Mouse (Mus musculus): ENCODE data around the gene Tmed2. TPM values are rescaled to one million over a fixed set of nuclear protein-coding genes. Genes with fewer than 3 reads are reported as not detected.
"Not testable (repeated sequence)": the region's sequence is repeated elsewhere in the genome, so short reads cannot be mapped to it uniquely, and the experiment has no call there.

Tmed2 gene
- total and polyA plus RNA-seq, 2 experiments from 2014 or later: 331 to 404 TPM

DNA sequence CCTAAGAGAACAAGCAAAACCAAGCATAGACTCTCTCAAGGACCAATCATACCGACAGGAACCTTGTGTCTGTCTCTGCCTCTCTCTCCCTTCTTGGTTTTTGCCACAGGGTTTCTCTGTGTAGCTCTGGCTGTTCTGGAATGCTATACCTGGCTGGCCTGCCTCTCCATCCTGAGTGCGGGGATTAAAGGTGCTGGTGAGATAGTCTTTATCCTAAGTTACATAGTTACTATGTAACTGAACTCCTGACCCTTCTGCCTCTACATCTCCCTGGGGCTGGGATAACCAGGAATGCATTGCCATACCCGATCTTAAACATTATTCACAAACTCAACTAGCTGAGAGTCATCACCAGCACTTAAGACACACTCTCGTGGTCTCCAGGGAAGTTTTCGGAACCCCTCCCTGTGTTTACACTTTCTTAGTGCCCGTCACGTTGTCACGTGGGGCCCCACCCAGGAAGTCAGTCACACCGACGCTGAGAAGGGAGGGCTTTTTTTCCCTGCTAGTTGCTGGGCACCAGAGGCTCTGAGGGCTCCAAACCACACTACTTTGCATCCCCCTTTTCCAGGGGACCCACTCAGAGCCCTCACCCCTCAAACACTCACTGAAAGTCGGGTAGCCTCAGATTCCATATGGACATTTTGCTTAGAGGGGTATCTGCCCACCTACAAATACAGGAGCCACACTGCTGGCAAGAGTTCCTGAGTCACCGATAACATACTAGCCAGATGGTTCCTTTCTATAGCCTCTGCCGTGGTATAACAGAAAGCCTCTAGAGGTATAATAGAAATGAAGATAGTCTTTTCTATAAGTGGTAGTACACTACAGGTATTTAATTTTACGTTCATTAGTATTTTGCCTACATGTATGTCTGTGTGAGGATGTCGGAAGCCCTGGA is 43.6 kb upstream of the Tmed2 start:
- H3K36me3 ChIP-seq (replicated peaks; ENCODE audit: control insufficient read depth, insufficient read depth, low read length): peaks cover 46% of the 10 kb centered on the region

DNA sequence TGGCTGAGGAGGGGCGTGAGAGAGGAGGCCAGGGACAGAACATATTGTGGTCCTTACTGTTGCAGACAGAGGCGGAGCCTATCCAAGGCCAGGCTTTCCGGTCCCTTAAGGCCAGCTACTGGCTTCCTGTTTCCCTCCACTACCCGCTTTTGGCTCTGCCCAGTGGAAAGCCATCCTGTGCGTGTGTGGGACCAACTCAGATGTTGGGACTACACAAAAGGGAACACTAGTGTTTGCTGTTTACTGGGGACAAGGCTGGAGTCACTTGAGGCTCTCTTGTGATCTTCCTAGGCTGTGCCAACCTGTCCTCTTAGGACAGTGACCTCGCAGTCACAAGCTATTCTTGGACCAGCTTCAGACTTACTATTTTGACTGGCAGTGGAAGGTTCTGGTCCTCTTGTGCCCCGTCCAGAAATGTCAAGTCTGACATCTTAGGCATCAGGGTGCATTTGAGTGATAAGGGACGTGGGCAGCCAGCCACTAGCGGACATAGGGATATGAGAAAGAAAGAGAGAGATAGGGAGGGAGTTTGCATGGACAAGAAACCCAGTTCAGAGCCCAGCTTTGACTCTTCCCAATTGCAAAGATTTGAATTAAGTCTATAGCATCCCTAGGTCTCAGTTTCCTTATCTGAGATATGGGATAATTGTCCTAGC is 42.1 kb upstream of the Tmed2 start:
- Histone ChIP-seq H3K9me3 (replicated peaks; ENCODE audit: control insufficient read depth, low read length) (no peaks in the 10 kb centered on the region), H3K4me1 (ENCODE audit: control insufficient read depth, insufficient read depth) (peaks cover 9% of the 10 kb centered on the region), H3K4me3 (ENCODE audit: low read depth, low read length) (no peak overlapping the region), H3K9ac (replicated peaks; ENCODE audit: low read depth, low read length) (no peak overlapping the region), H3K4me2 (ENCODE audit: low read depth, low read length) (no peak overlapping the region), H3K36me3 (replicated peaks; ENCODE audit: control insufficient read depth, insufficient read depth, low read length) (peaks cover 46% of the 10 kb centered on the region), H3K27me3 (ENCODE audit: control insufficient read depth, insufficient read depth, low read length) (no peaks in the 10 kb centered on the region), H3K27ac (ENCODE audit: low read depth) (peak overlapping the region; percentile 70)
- ATAC-seq (ENCODE audit: insufficient read depth, low read depth) (peak; percentile 82), DNase-seq (ENCODE audit: low spot score) (peak; percentile 80)
- TF ChIP-seq EP300 (IDR thresholded peaks at IDR 0.05; ENCODE audit: low read depth): peak; percentile 31; the same call in 1 of the 2 replicates
- no peak for TF ChIP-seq CTCF (IDR thresholded peaks at IDR 0.05; ENCODE audit: low read depth)
- WGBS: 14% methylated on average over 9 of the region's 9 CpGs

More for the DNA sequence above, 43.6 kb upstream of the Tmed2 start:
- TF ChIP-seq EP300 (IDR thresholded peaks at IDR 0.05; ENCODE audit: low read depth) (no peak), CTCF (IDR thresholded peaks at IDR 0.05; ENCODE audit: low read depth) (no peak)
- Histone ChIP-seq H3K4me3 (ENCODE audit: low read depth, low read length) (no peak overlapping the region), H3K27ac (ENCODE audit: low read depth) (peak overlapping the region; percentile 70; the same call in 1 of the 2 replicates), H3K9me3 (replicated peaks; ENCODE audit: control insufficient read depth, low read length) (no peaks in the 10 kb centered on the region), H3K9ac (replicated peaks; ENCODE audit: low read depth, low read length) (no peak overlapping the region), H3K4me2 (ENCODE audit: low read depth, low read length) (no peak overlapping the region), H3K4me1 (ENCODE audit: control insufficient read depth, insufficient read depth) (peaks cover 9% of the 10 kb centered on the region), H3K27me3 (ENCODE audit: control insufficient read depth, insufficient read depth, low read length) (no peaks in the 10 kb centered on the region)
- WGBS: 74% methylated on average over 15 of the region's 15 CpGs
- DNase-seq (ENCODE audit: low spot score) (no peak), ATAC-seq (ENCODE audit: insufficient read depth, low read depth) (no peak)

DNA sequence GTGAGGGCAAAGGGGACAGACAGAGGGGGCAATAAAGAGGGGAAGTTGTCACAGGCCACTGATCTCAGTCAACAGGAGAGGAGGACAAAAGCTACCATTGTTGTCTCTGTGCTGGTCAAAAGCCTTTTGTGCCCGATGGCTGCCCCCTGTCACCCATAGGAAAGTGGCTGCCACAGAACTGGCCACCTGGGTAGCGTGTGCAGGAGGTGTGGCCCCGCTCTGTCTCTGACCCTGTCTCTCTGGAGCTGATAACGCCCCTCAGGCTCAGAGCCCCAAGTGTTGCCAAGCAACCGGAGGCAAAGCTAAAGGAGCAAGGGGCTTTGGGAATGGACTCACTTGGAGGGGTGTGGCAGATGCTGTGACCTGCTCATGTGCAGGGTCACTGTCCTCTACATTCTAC is 41.5 kb upstream of the Tmed2 start:
- no peak overlapping the region for H3K9ac ChIP-seq (replicated peaks; ENCODE audit: low read depth, low read length)
- no peak overlapping the region for H3K4me2 ChIP-seq (ENCODE audit: low read depth, low read length)
- ATAC-seq (ENCODE audit: insufficient read depth, low read depth): no peak
- no peak for DNase-seq (ENCODE audit: low spot score)
- H3K4me3 ChIP-seq (ENCODE audit: low read depth, low read length): no peak overlapping the region
- TF ChIP-seq EP300 (IDR thresholded peaks at IDR 0.05; ENCODE audit: low read depth) (no peak), CTCF (IDR thresholded peaks at IDR 0.05; ENCODE audit: low read depth) (no peak)
- 41% methylated on average over 5 of the region's 5 CpGs for WGBS
- H3K9me3 ChIP-seq (replicated peaks; ENCODE audit: control insufficient read depth, low read length): no peaks in the 10 kb centered on the region
- H3K4me1 ChIP-seq (ENCODE audit: control insufficient read depth, insufficient read depth): peaks cover 9% of the 10 kb centered on the region
- H3K27ac ChIP-seq (ENCODE audit: low read depth): peak overlapping the region; percentile 70
- H3K36me3 ChIP-seq (replicated peaks; ENCODE audit: control insufficient read depth, insufficient read depth, low read length): peaks cover 47% of the 10 kb centered on the region
- no peaks in the 10 kb centered on the region for H3K27me3 ChIP-seq (ENCODE audit: control insufficient read depth, insufficient read depth, low read length)

DNA sequence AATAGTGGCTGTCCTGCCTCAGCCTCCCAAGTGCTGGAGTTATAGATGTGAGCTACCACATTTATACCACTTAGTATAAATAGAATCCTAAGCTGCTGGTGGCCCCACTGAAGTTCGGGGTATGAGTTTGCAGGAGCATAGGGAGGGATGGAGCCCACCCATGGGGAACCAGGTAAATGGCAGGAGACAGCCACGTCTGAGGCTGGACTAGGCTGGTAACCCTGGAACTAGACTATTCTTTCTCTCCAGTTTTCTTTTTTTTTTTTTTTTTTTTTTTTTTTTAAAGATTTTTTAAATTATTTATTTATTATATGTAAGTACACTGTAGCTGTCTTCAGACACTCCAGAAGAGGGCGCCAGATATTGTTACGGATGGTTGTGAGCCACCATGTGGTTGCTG is 40.5 kb upstream of the Tmed2 start:
- not testable (repeated sequence) for H3K4me1 ChIP-seq (ENCODE audit: control insufficient read depth, insufficient read depth); H3K27me3 ChIP-seq (ENCODE audit: control insufficient read depth, insufficient read depth, low read length); H3K4me2 ChIP-seq (ENCODE audit: low read depth, low read length); H3K9me3 ChIP-seq (replicated peaks; ENCODE audit: control insufficient read depth, low read length); DNase-seq (ENCODE audit: low spot score); ATAC-seq (ENCODE audit: insufficient read depth, low read depth); H3K27ac ChIP-seq (ENCODE audit: low read depth); H3K4me3 ChIP-seq (ENCODE audit: low read depth, low read length); H3K9ac ChIP-seq (replicated peaks; ENCODE audit: low read depth, low read length)
- H3K36me3 ChIP-seq (replicated peaks; ENCODE audit: control insufficient read depth, insufficient read depth, low read length): peaks cover 51% of the 10 kb centered on the region
- 73% methylated on average over 2 of the region's 4 CpGs for WGBS

DNA sequence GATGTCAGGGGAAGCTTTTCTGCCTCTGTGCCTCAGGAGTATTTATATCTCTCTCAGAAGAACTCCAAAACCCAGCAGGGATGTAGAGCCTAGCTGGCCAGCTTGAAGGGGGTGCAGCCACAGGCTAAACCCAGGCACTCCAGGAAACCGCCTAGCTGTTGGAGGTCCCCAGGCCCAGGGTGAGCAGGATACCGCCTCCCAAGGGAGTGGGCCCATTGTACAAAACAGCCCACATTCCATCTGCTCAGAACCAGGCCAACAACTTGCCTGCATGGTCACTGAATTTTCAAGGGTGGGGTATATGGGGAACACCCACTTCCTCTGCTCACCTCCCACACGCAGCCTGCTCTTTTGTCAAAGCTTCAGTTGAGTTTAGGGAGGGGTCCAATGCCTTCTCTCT is 39.9 kb upstream of the Tmed2 start:
- WGBS: 75% methylated on average over 3 of the region's 3 CpGs
- H3K4me3 ChIP-seq (ENCODE audit: low read depth, low read length): no peak overlapping the region
- H3K36me3 ChIP-seq (replicated peaks; ENCODE audit: control insufficient read depth, insufficient read depth, low read length): peaks cover 47% of the 10 kb centered on the region
- DNase-seq (ENCODE audit: low spot score) (no peak), ATAC-seq (ENCODE audit: insufficient read depth, low read depth) (peak; percentile 31; the same call in 1 of the 2 replicates)
- H3K27me3 ChIP-seq (ENCODE audit: control insufficient read depth, insufficient read depth, low read length): no peaks in the 10 kb centered on the region
- no peak overlapping the region for H3K9ac ChIP-seq (replicated peaks; ENCODE audit: low read depth, low read length)
- peaks cover 9% of the 10 kb centered on the region for H3K4me1 ChIP-seq (ENCODE audit: control insufficient read depth, insufficient read depth)
- no peak for TF ChIP-seq EP300 (IDR thresholded peaks at IDR 0.05; ENCODE audit: low read depth)
- TF ChIP-seq CTCF (IDR thresholded peaks at IDR 0.05; ENCODE audit: low read depth): no peak
- H3K4me2 ChIP-seq (ENCODE audit: low read depth, low read length): no peak overlapping the region
- peak overlapping the region; percentile 27; the same call in 1 of the 2 replicates for H3K27ac ChIP-seq (ENCODE audit: low read depth)
- no peaks in the 10 kb centered on the region for H3K9me3 ChIP-seq (replicated peaks; ENCODE audit: control insufficient read depth, low read length)

All from heart, postnatal 0 days (tissue).